Mouse (Mus musculus) ovary, adult 2 months (tissue): ENCODE measurements around the gene Med1. TPM values are rescaled to one million over a fixed set of nuclear protein-coding genes. Genes with fewer than 3 reads are reported as not detected.

Source experiments
- polyA plus RNA-seq: library from polyadenylated mRNA; depleted of rRNA; stranded (reverse); fragments of >200 nt; gene quantifications from 2 replicates; pipeline ENCODE4 v1.2.3, GENCODE M21; 2012; rRNA removed

Med1 gene
- 9.5 and 13.0 TPM in 2 replicates for polyA plus RNA-seq

DNA sequence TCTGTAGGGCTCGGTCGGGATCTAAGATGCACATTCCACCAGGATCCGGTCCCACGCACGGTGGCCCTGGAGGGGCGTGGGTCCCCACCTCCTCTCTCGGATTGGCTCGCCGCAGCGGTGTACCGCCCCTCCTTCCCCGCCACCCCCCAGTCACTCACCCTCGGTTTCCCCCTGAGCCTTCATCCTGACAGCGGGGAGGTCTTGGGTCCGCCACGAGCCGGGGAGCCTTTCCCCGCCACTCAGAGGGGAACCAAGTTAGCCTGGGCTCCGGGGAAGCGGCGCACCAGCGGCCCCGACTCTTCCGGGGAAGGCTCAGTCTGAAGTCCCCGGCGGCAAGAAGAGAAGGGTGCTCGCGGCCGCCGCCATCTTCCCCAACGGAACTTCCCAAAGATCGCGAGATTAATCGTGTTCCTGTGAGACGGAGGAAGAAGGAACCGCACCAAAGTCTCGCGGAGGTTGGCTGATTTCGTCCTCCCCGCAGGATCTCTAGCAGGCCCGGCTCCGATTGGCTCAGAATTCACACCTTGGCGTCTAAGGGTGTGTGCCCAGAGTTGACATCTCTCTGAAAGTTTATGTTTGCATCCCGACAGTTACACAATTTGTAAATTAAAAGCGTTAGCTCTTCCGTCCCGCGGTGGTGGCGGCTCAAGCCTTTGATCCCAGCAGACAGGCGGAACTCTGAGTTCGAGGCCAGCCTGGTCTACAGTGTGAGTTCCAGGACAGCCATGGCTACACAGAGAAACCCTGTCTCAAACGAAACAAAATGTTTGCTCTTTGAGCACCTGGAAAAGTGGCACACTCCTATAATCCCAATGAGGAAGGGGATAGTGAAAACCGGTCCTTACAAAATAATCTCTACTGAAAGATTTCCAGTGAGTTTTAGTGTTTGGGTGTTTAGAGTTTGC, at the start of gene Med1:
TSS of gene Med1 (minus strand) at position 393 of the 905 bp plus-strand sequence.

DNA sequence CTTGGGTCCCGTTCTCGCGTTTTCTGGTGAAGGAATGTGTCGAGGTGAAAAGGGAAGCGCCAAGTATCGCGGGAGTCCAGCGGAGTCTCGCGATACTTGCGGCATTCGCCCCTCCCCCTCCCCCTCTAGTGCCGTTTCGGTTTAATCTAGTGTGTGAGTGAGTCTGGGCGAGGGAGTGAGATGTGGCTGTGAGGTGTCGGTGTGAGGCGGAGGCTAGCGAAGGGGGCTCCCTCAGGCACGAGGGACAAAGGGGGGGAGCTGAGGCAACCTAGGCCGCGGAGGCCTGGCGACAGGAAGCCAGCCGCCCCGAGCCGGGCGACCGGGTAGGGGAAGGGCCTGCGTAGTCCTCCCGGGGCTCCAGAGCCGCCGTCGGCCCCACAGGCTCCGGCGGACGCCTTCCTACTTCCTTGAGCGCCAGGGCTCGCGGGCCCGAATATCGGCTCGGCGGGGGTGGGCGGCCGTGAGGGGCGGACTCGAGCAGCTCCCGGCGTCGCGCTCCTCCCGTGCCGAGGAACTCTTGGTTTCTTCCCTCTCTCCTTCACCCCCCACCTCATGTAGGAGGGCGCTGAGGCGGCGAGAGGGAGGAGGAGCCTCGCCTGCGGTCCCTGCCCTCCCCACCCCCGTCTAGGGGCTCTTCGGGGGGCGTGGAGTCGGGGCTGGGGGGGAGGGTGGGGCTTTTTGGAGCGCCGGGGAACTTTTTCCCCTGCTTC, 9.7 kb upstream of the Med1 start, which contains the start of gene Cdk12:
TSS of gene Cdk12 (plus strand) at position 419 of the 710 bp plus-strand sequence.

DNA sequence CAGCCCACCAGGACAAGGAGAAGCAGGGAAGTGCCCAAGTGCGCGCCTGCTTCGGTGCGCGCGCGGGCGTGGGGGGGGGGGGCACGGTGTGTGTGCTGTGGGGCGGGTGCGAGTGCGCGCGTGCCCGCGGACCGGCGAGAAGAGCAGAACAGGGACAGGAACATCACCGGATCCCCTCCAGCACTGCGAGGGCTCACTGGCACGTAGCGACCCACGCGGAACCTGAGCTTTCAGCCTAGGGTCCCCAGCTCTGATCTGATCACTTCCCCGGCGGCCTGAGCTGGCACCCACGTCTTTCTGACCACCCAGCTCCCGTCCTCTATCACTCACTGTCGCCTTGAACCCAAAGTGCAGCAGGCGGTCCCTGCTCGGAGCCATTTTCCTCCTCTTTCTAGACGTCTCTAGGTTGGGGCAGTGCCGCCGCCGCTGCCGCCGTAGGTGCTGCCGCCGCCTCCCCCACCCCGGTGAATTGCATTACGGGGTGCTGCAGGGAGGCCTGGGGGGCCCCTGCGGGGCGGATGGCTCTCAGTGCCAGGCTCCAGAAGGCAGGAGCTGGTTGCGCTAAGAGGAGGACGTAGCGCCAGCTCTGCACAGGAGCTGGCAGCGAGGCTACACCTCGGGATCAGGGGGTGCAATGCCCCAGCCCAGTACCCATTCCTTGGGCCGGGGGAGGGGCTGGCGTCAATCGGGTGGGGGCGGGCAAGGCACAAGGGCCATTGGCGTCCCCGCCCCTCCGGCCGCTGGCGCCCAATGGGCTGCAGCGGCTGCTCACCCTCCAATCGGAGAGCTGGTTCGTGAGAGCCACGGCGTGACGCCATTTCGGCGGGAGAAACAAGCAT, 43.1 kb downstream of the Med1 start, which contains the start of gene Fbxl20:
TSS of gene Fbxl20 (minus strand) at position 618 of the 839 bp plus-strand sequence.

Other genes starting within 250 kb of the Med1 start
- gene Plxdc1, start 206.8 kb downstream of the Med1 start, polyA plus RNA-seq: 10.5 and 11.8 TPM in 2 replicates
- gene Arl5c, start 197.1 kb downstream of the Med1 start, polyA plus RNA-seq: 3.0 and 3.4 TPM in 2 replicates
- 28.2 and 29.6 TPM in 2 replicates for gene Cacnb1, start 170.3 kb downstream of the Med1 start, polyA plus RNA-seq
- 902 and 1,011 TPM in 2 replicates for gene Rpl19, start 166.6 kb downstream of the Med1 start, polyA plus RNA-seq
- gene Stac2, start 139.8 kb downstream of the Med1 start, polyA plus RNA-seq: 0.45 and 0.61 TPM in 2 replicates
- 24.0 and 30.2 TPM in 2 replicates for gene Fbxl20, start 42.9 kb downstream of the Med1 start, polyA plus RNA-seq
- gene Cdk12, start 9.8 kb upstream of the Med1 start, polyA plus RNA-seq: 10.5 and 13.7 TPM in 2 replicates
- not detected in 2 replicates for gene Neurod2, start 136.4 kb upstream of the Med1 start, polyA plus RNA-seq
- gene Ppp1r1b, start 155.1 kb upstream of the Med1 start, polyA plus RNA-seq: 21.9 and 22.6 TPM in 2 replicates
- 121 and 122 TPM in 2 replicates for gene Stard3, start 165.1 kb upstream of the Med1 start, polyA plus RNA-seq
- 1.5 and 1.6 TPM in 2 replicates for gene Tcap, start 190.5 kb upstream of the Med1 start, polyA plus RNA-seq
- gene Pnmt, start 193.2 kb upstream of the Med1 start, polyA plus RNA-seq: 0.20 TPM in 1 of 2 replicates, not detected in the other
- gene Pgap3, start 207.2 kb upstream of the Med1 start, polyA plus RNA-seq: 43.4 and 44.6 TPM in 2 replicates
- 39.7 and 45.2 TPM in 2 replicates for gene Erbb2, start 219.2 kb upstream of the Med1 start, polyA plus RNA-seq
- 33.6 and 37.7 TPM in 2 replicates for gene Mien1, start 245.7 kb upstream of the Med1 start, polyA plus RNA-seq